Comparison of ENCODE assay signal across 35 mouse cellular contexts in the genomic region with DNA sequence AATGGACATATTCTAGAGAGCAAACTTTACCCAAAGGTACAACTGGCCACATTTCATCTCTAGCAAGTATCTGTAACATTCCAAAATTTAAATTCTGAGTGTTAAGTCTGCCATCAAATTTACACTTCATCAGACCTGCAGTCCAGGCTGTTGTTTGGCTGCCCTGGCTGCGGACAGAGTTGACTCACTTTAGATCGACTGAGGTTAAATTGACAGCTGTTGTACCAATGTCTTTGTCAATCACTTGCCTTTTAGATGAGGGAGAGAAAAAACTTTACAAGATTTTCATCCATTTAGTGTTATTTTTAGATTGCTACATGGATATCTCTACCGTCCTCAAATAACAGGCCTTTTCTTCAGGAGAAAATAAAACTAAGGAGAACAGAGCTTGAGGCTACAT. TPM values are rescaled to one million over a fixed set of nuclear protein-coding genes. Genes with fewer than 3 reads are reported as not detected.
"Had no signal": no experiment of that assay in that cellular context is flagged by ENCODE, and none has a peak within 500 bp of the region (broad histone marks: within the 10 kb centered on the region; RNA-seq: fewer than 3 reads in every experiment).

No protein-coding gene starts in this region.

- H3K9ac ChIP-seq: heart, embryonic 13.5 days; heart, embryonic 15.5 days; hindbrain, embryonic 12.5 days; hindbrain, embryonic 13.5 days; hindbrain, embryonic 14.5 days; hindbrain, embryonic 15.5 days; intestine, embryonic 15.5 days; kidney, embryonic 15.5 days had no signal

- H3K4me1 ChIP-seq: heart, embryonic 13.5 days; heart, embryonic 15.5 days; hindbrain, embryonic 12.5 days; hindbrain, embryonic 13.5 days; hindbrain, embryonic 15.5 days; intestine, embryonic 15.5 days; kidney, embryonic 15.5 days had no signal

- H3K36me3 ChIP-seq: heart, embryonic 10.5 days; heart, embryonic 12.5 days; heart, embryonic 13.5 days; heart, embryonic 15.5 days; hindbrain, embryonic 10.5 days; hindbrain, embryonic 12.5 days; hindbrain, embryonic 13.5 days; hindbrain, embryonic 15.5 days; intestine, embryonic 15.5 days; kidney, embryonic 15.5 days had no signal

- ATAC-seq: hindbrain, embryonic 16.5 days; hindbrain, postnatal 0 days; inflammation-experienced regulatory T-cells, adult 6 months; intestine, embryonic 15.5 days; intestine, embryonic 16.5 days; intestine, postnatal 0 days had no signal

- H3K27me3 ChIP-seq: heart, embryonic 12.5 days; heart, embryonic 13.5 days; heart, embryonic 15.5 days; hindbrain, embryonic 12.5 days; hindbrain, embryonic 13.5 days; hindbrain, embryonic 15.5 days; intestine, embryonic 15.5 days; kidney, embryonic 15.5 days had no signal

- H3K27ac ChIP-seq: heart, embryonic 10.5 days; heart, embryonic 13.5 days; heart, embryonic 15.5 days; hindbrain, embryonic 10.5 days; hindbrain, embryonic 12.5 days; hindbrain, embryonic 13.5 days; hindbrain, embryonic 14.5 days; hindbrain, embryonic 15.5 days; hindbrain, postnatal 0 days; intestine, embryonic 15.5 days; kidney, embryonic 15.5 days; kidney, postnatal 0 days; layer of hippocampus, adult 2 months had no signal

- H3K4me2 ChIP-seq: heart, embryonic 11.5 days; heart, embryonic 12.5 days; heart, embryonic 13.5 days; heart, embryonic 15.5 days; hindbrain, embryonic 12.5 days; hindbrain, embryonic 13.5 days; hindbrain, embryonic 14.5 days; hindbrain, embryonic 15.5 days; intestine, embryonic 15.5 days; kidney, embryonic 15.5 days had no signal

- DNase-seq: heart, postnatal 14 days; heart, postnatal 36 days; heart, postnatal 4 days; kidney, adult 11 months; kidney, adult 18-20 months; kidney, adult 2 months; kidney, adult 8-10 months; kidney, adult 9 months; kidney, postnatal 10 days; kidney, postnatal 14 days; kidney, postnatal 25 days; kidney, postnatal 36 days; kidney, postnatal 4 days; layer of hippocampus, adult 9-11 months; layer of hippocampus, postnatal 36 days had no signal

- H3K9me3 ChIP-seq: heart, embryonic 10.5 days; heart, embryonic 13.5 days; heart, embryonic 15.5 days; hindbrain, embryonic 10.5 days; hindbrain, embryonic 12.5 days; hindbrain, embryonic 13.5 days; hindbrain, embryonic 15.5 days; intestine, embryonic 15.5 days; kidney, embryonic 15.5 days had no signal

- H3K4me3 ChIP-seq: heart, embryonic 10.5 days; heart, embryonic 12.5 days; heart, embryonic 13.5 days; heart, embryonic 15.5 days; hindbrain, embryonic 10.5 days; hindbrain, embryonic 12.5 days; hindbrain, embryonic 13.5 days; hindbrain, embryonic 15.5 days; intestine, embryonic 15.5 days; kidney, embryonic 15.5 days; layer of hippocampus, adult 2 months had no signal

RNA-seq across cellular contexts. Expression of a gene that starts 24.2 kb away (rescaled TPM):
- total RNA-seq: hematopoietic stem cell, adult 5-6 weeks had no signal
- polyA plus RNA-seq: inflammation-experienced regulatory T-cells, adult 6 months had no signal
